Mouse (Mus musculus) embryonic fibroblast, embryonic 13.5 days (primary cell): ENCODE data around the gene Tmem236. TPM values are rescaled to one million over a fixed set of nuclear protein-coding genes. Genes with fewer than 3 reads are reported as not detected.

Experiments
- H3K27ac ChIP-seq: 2 replicates; pipeline ENCODE4 v1.5.1; 2012; ENCODE audit warnings: low read length, control low read depth, inconsistent platforms; ENCODE audit not compliant: insufficient read depth
- H3K4me1 ChIP-seq: 2 replicates; pipeline ENCODE4 v1.6.1; 2011; ENCODE audit warnings: low read length; ENCODE audit not compliant: control insufficient read depth, insufficient read depth
- H3K4me3 ChIP-seq: 2 replicates; pipeline ENCODE4 v1.5.1; 2011; ENCODE audit warnings: mild to moderate bottlenecking, control low read depth, low read length; ENCODE audit not compliant: insufficient read depth
- CTCF ChIP-seq: IDR thresholded peaks from 2 replicates; pipeline ENCODE4 v1.5.1; 2011; ENCODE audit warnings: mild to moderate bottlenecking, control low read depth, low read length, moderate library complexity, borderline replicate concordance; ENCODE audit not compliant: insufficient read depth
- POLR2A ChIP-seq: IDR thresholded peaks from 2 replicates; pipeline ENCODE4 v1.6.1; 2011; ENCODE audit warnings: low read depth, mild to moderate bottlenecking, control low read depth, low read length, moderate library complexity
- polyA plus RNA-seq: library from polyadenylated mRNA; stranded (reverse); fragments of >200 nt; gene quantifications from 2 replicates; pipeline ENCODE4 v1.2.4, GENCODE M21; 2011; ENCODE audit warnings: low read depth; ENCODE audit not compliant: missing spikeins, insufficient read length

The Tmem236 gene
- polyA plus RNA-seq, 1 experiment: not detected

GRCm38 (mm10) chr2:14216653-14217052 is 42.3 kb downstream of the Tmem236 start:
- H3K27ac ChIP-seq: no peak overlapping the region
- H3K4me1 ChIP-seq: no peaks in the 10 kb centered on the region
- H3K4me3 ChIP-seq: no peak overlapping the region
- no peak for TF ChIP-seq POLR2A
- no peak for TF ChIP-seq CTCF

- no peak overlapping the region for H3K4me3 ChIP-seq
- no peak overlapping the region for H3K27ac ChIP-seq
Observed at GRCm38 (mm10) chr2:14218126-14218525, 43.8 kb downstream of the Tmem236 start.

DNA sequence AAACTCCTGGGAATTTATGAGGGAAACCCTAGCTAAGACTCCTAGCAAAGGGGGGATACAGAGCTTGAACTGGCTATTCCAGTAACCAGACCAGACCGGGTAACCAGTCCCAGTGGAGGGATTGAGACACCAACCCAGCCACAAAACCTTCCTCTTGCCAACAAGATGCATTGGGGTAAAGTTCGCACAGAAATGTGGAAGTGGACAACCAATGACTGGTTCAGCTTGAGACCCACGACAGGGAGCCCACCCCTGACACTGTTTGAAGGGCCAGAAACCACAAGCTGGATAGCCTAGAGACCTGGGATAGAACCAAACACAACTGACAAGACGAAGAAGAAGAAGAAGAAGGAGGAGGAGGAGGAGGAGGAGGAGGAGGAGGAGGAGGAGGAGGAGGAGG is 50.1 kb downstream of the Tmem236 start:
- Histone ChIP-seq H3K4me3 (no peak overlapping the region), H3K27ac (no peak overlapping the region), H3K4me1 (no peaks in the 10 kb centered on the region)
- TF ChIP-seq CTCF: no peak
- no peak for TF ChIP-seq POLR2A

More at GRCm38 (mm10) chr2:14218126-14218525, 43.8 kb downstream of the Tmem236 start:
- H3K4me1 ChIP-seq: no peaks in the 10 kb centered on the region
- TF ChIP-seq CTCF (0 out of 2 replicates have a peak, but pooled peaks have one; percentile 1), POLR2A (no peak)

- H3K27ac ChIP-seq: no peak overlapping the region
- no peaks in the 10 kb centered on the region for H3K4me1 ChIP-seq
- TF ChIP-seq POLR2A: no peak
- no peak overlapping the region for H3K4me3 ChIP-seq
Observed at GRCm38 (mm10) chr2:14228495-14228894, 54.2 kb downstream of the Tmem236 start.

- H3K4me1 ChIP-seq: no peaks in the 10 kb centered on the region
- TF ChIP-seq CTCF: no peak
- no peak for TF ChIP-seq POLR2A
- H3K27ac ChIP-seq: no peak within 1 kb of the TSS
- H3K4me3 ChIP-seq: no peak within 1 kb of the TSS
Observed at GRCm38 (mm10) chr2:14229149-14229548, 54.8 kb downstream of the Tmem236 start, which contains the start of gene Mrc1. Gene Mrc1 (plus strand): TSS chr2:14229392.

GRCm38 (mm10) chr2:14229979-14230378 is 55.7 kb downstream of the Tmem236 start:
- no peaks in the 10 kb centered on the region for H3K4me1 ChIP-seq

GRCm38 (mm10) chr2:14232897-14233296 is 58.6 kb downstream of the Tmem236 start:
- no peak overlapping the region for H3K4me3 ChIP-seq
- no peak for TF ChIP-seq POLR2A
- no peak for TF ChIP-seq CTCF
- no peak overlapping the region for H3K27ac ChIP-seq
- no peaks in the 10 kb centered on the region for H3K4me1 ChIP-seq

More at GRCm38 (mm10) chr2:14229979-14230378, 55.7 kb downstream of the Tmem236 start:
- Histone ChIP-seq H3K4me3 (no peak overlapping the region), H3K27ac (no peak overlapping the region)
- TF ChIP-seq POLR2A (no peak), CTCF (no peak)

DNA sequence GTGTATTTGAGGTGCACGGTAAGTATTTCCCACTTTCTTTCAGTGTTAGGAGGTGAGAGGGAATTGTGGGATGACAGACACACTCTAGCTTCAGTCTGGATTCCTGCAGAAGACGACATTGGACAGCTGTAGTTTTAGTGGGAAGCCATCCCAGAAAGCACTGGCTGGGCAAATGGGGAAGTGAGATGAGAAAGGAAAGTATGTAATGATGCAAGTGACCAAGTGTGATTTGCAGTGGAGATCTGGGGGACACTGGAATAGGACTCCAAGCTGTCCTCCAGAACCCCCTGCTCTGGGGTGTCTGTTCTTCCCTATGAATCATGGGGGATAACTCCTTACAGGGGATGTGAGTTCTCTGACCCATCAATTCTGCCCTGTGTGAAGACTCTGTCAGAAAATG is 59.7 kb downstream of the Tmem236 start:
- Histone ChIP-seq H3K27ac (no peak overlapping the region), H3K4me1 (no peaks in the 10 kb centered on the region), H3K4me3 (no peak overlapping the region)
- no peak for TF ChIP-seq POLR2A
- TF ChIP-seq CTCF: no peak

DNA sequence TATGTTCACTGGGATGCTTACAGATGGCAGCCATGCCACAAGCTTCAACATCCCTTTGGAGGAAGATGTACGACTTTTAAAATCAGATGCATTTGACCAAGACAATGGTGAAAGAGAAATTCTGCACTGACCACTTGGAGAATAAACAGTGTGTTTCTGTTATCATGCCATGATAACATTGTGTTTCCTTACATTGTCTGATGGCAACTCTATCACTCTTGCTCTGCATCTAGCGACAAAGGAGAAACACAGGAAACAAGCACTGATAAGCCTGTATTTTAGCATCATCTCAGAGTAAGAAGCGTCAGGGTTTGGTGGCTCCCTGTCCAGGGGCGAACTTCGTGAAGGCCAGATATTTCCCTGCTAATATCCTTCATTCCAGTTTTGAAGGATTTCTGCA is 61.0 kb downstream of the Tmem236 start:
- H3K4me1 ChIP-seq: no peaks in the 10 kb centered on the region
- H3K4me3 ChIP-seq: no peak overlapping the region
- no peak overlapping the region for H3K27ac ChIP-seq
- no peak for TF ChIP-seq CTCF
- TF ChIP-seq POLR2A: no peak

DNA sequence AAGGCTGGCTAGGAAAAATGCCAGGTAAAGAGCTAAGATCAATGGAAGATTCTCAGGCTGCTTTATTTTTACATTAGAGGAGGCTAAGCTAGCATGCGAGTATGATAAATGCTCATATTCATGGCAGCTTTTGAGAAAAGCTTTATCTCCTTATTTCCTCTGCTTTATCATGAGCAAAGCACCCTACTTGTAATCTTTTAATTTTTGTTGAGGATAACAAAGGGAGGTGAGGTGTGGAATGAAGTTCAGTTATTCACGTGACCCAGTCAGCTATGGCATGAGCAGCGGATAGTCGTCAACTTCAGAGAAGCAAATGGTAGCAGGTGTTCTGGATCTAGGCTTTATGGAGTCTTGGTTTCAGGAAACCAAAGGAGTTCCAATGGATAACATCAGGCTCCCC is 62.6 kb downstream of the Tmem236 start:
- Histone ChIP-seq H3K4me3 (no peak overlapping the region), H3K4me1 (no peaks in the 10 kb centered on the region), H3K27ac (no peak overlapping the region)
- TF ChIP-seq POLR2A (no peak), CTCF (no peak)

GRCm38 (mm10) chr2:14237723-14238122 is 63.4 kb downstream of the Tmem236 start:
- TF ChIP-seq CTCF: no peak
- TF ChIP-seq POLR2A: no peak
- H3K27ac ChIP-seq: no peak overlapping the region
- no peaks in the 10 kb centered on the region for H3K4me1 ChIP-seq
- no peak overlapping the region for H3K4me3 ChIP-seq
